Mouse (Mus musculus) lung, postnatal 14 days (tissue): ENCODE data around the gene Macrod2.

Source experiments
- DNase-seq: peaks from one replicate; pipeline ENCODE4 v3.0.0; 2021

Macrod2 gene

DNA sequence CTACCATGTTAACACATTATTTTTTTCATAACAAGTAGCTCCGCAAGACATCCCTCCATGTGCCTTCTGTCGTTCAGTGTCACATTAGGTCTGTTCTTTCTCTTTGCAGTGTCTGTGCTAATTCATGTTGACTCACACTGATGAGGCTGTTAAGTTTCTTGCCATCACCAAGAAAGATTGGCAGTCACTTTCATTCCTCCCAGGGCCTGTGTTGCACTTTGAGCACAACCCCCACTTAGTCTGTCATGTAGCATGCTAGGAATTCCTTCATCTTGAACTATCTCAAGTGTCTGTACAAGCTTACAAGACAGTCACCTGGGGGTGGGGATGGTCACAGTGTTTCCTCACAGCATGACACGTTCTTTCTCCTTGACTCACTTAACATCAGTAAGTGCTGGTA, 696.2 kb downstream of the Macrod2 start:
- DNase-seq: peak; percentile 6

DNA sequence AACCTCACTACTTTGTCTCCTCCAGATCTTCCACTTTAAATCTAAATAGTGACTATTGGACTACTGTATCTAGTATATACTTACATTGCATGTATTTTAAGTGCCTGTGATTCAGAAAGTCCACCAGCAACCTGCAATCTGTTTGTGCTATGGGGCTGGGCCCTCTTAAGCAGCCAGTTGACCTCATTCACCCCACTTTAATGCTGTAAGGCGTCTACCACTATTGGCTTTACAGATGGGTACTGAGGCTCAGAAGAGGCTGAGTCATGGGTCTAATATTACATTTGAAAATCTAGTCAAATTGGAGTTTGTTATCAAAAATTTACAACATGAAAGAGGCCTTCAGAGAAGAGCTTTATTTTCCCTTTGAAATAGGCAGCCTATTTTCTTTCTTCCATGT, 722.5 kb downstream of the Macrod2 start:
- peak; percentile 26 for DNase-seq

GRCm38 (mm10) chr2:141123875-141124274, 728.8 kb downstream of the Macrod2 start:
- DNase-seq: no peak

DNA sequence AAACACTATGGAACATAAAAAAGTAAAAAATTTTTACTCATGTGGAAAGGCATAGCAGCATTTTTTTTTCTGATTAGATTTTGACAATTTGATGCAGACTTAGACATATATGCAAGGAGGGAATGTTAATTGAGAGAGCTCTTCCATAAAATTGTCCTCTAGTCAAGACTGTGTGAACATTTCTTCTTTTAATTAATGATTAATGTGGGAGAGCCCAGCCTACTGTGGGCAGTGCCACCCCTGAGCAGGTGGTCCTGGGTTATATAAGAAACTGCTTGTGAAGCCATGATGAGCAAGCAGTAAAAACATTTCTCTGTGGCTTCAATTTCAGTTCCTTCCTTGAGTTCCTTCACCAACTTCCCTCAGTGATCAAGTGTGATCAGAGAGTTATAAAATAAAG, 730.5 kb downstream of the Macrod2 start:
- no peak for DNase-seq

DNA sequence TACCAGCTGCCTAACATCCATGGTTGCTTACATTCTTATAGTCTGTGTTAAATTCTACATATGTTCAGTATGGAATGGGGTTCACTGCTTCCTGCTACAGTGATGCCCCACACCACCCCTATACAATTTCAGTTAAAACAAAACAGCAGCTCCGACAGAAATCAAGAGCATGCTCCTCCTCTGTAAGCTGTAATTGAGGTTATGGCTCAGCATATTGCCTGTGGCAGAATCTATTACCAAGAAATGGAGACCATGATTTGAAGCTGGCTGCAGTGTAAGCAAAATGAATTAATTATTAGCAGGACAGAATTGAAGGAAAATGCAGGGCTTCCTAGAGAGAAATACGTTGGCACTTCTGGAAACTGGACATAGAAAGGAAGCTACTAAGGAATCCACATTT, 747.2 kb downstream of the Macrod2 start:
- DNase-seq: no peak

GRCm38 (mm10) chr2:141152011-141152772, 757.1 kb downstream of the Macrod2 start:
- DNase-seq: no peak

GRCm38 (mm10) chr2:141155972-141156371, 760.9 kb downstream of the Macrod2 start:
- no peak for DNase-seq

DNA sequence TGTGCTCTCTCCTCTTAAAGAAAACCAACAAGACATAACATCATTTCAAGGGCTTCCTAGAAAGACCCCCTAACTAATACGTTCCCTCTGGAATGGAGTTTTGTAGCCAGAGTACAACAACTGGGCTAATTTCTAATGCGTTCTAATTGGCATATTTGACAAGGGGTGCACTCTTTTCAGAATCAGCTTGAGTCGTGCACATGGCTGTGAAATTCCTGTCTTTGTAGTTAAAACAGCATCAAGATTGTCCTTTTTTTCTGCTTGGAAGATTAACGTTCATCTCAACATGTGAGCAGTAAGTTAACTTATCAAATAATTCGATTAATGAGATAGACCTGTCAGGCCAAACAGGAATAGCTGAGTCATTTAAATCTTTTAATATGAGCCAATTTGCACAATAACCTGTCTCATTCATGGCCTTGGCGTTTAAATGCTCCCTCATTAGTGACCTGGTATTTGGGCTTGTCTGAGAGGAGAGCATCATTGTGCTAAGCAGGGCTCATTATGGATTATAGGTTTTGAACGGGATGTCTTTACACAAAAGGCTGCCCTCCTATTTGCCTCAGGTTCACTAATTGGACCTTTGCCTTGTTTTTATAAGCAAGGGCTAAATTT, 762.0 kb downstream of the Macrod2 start:
- DNase-seq: no peak

DNA sequence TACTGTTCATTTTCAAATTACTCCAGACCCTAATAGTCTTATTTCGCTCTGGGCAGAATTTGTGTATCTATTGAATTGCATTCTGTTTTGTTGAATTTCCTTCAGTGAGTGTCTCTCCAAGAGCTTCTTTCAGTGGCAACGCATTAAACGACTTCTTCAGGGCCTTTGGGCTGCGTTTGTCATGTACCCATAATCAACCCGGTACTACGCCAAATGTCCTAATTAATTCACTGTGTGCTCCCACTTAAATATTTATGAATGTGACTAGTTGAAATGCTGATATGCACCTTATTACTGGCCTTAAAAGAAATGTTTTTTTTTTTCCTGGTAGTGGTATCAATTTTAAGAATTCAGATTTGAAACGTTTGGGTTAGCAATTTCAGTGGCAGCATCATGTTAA, 763.1 kb downstream of the Macrod2 start:
- no peak for DNase-seq

GRCm38 (mm10) chr2:141163918-141164317, 768.8 kb downstream of the Macrod2 start:
- DNase-seq: no peak

DNA sequence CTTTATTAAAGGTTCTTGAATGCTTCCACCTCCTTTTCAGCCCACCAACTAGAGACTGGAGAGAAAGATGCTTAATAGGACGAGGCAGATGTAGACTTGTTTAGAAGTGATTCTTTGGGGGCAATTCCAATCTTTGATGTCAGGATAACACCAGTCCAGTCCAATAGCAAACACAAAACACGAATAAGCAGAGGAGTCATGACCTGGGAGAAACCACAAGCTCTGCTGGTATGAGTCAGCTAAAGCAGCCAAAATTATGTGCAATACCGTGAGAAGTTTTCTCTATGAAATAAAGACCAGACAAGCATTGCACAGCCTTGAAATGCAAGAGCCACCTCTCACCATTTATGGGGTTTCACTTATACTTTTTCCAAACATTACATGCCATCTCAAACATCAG, 774.5 kb downstream of the Macrod2 start:
- no peak for DNase-seq

DNA sequence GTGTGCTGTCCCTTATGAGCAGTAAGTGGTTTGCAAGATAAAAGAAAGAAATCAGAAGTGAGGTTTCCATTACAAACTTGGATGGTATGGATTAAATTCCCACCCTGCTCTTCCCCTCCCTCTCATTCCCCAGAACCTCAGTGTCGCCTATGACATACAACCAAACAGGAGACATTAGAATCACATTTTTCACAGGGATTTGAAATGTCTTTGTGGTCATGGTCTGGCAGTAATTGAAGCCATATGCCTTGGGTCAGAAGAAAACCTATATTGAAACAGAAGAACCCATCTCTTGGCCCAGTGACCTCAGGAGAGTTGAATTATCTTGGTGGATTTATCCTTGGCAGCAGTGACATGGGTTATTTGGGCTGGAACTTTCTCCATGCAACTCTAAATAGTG, 778.1 kb downstream of the Macrod2 start:
- no peak for DNase-seq

GRCm38 (mm10) chr2:141173607-141174006, 778.5 kb downstream of the Macrod2 start:
- no peak for DNase-seq

- no peak for DNase-seq
Observed at GRCm38 (mm10) chr2:141180656-141181055, 785.5 kb downstream of the Macrod2 start.

DNA sequence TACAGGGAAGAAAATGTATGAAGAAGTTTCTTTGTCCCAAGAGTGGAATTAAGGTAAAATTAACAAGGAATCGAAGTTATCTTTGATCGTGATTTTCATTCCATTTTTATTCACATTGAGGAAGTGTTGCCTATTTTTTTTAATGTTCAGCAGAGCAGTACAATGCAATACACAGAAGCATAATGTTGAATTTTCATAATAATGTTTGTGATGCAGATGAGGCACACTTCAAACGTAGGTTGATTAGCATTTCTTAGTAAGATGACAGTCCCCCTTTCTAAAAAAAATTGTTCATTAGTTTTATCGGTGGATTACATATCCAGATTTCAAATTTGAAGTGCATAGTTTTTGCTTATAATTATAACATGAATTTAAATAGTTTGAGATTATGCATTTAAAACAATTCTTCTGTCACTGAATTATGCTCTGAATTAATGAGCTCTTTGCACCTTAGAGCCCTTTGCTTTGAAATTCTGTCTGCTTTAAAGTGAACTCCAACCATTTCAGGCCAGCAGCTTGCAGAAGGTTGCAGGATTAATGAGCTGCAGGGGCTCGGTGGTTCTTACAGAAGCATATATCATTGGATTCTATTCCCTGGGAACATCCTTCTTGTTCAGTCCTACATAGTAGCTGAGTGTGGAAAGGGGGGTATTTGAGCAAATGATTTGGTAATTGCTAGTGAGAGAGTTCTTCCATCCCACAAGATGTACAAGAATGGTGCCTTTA, 787.1 kb downstream of the Macrod2 start:
- no peak for DNase-seq

DNA sequence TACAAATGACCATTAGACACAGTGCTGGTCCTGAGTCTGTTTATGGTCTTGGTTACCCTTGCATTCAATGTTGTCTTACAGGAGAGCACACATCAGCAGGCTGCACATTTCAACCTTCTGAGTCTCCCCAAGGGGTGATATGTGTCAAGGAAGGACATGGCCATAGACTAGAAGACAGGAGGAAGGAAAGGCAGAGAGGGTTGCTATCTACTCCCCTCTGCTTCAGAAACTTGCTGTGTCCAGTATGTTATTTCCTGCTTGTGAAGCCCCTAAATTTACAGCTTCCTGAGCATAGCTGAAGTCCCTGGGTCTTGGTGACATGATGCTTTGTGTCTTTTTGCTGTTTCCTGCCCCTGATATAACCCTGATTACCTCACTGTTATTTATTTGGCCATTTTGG, 799.4 kb downstream of the Macrod2 start:
- DNase-seq: no peak

GRCm38 (mm10) chr2:141200481-141200880, 805.4 kb downstream of the Macrod2 start:
- DNase-seq: no peak

DNA sequence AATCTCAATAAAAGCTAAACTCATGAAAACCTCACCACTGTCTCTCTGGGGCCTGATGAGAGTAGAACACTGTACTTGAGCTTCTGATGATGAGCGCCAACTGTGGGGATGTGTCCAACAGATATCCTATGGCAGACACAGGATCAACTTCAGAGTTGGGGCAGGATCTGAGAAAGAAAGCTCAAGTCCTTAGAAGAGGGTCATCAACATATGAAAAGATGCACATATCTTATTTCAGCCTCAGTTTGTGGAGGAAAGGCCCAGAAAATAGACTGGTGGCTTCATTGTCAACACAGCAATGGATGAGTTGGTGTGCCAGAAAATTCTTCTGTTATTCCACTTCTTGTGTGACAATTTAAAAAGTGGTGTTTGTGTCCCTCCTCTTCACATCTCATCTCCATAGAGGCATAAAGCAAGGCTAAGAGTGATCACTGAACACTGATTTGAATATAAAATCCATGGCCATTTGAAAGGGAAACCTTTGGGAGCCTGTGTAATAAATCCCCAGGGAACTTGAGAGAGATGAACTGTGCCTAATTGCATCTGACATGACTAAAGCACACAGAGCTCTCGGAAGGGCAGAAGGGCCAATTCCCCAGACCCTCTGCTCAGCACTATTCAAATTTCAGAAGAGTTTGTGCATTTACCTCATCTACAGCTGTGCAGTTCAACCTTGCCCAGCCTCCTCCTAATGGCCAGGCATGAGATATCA, 806.4 kb downstream of the Macrod2 start:
- no peak for DNase-seq

DNA sequence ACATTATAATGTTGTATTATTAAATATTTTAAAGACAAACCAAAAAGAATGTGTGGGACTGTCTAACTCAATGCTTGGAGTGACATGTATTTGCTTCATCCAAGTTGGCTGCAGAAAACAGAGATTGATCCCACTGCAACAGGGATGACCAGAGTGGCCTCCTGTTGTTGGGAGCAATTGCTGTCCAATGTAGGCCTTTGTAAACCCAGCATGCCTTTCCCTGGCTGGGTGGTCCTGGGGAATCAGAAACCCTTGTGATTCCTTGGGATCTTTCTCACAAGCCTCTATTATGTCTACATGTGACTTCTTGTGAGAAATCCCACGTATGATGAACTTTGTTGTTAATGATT, 806.9 kb downstream of the Macrod2 start:
- DNase-seq: no peak

DNA sequence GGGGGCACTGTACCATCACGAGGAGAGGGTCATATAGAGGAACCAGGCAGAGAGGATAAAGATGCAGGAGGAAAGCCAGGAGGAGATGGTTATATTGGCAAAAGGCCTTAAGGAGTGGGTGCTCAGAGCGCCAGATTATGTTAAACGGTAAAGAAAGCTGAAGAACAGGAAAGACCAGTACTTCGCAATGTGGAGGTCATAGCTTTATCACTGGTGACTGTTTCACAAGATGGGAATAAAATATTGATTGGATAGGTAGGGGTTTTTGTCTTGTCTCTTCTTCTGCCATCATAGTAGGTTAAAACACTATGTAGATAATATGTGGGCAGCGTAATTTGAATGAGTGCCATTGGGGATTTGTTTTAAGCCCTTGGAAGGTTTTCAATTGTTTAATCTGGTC, 816.2 kb downstream of the Macrod2 start:
- no peak for DNase-seq

DNA sequence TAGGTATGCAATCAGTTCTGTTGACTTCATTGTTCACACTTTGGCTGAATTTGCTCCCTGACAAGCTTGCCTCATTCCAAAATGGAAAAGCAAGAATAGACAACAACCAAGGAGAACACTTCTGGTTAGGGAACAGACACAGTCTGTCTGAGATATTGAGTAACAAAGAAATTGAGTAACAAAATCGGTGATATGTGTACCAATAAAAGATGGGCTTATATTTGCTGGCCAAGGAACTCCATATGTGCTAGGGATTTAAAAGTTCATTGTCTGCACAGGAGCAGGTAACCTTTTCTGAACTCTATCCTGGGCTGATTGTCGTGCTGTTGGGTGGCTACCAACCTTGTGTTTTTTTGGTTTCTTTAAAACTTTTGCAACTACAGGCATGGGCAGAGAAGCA, 817.2 kb downstream of the Macrod2 start:
- DNase-seq: no peak

DNA sequence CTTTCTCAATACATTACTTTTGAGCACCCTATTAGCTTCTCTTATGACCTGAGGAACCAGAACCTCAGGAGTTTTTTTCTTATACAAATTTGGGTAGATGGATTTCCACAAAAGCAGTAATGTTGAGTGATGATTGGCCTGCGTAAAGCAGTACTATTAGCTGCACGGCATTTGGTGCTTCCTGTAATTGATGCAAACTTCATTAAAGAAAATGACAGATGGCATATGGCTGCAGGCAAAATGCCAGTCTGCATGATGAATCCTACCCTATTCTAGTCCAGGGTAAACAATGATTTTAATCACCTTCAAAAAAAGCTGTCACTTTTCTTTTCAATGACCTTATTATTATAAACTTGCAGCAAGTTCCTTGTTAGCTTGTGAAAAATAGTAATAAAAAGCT, 822.4 kb downstream of the Macrod2 start:
- no peak for DNase-seq

DNA sequence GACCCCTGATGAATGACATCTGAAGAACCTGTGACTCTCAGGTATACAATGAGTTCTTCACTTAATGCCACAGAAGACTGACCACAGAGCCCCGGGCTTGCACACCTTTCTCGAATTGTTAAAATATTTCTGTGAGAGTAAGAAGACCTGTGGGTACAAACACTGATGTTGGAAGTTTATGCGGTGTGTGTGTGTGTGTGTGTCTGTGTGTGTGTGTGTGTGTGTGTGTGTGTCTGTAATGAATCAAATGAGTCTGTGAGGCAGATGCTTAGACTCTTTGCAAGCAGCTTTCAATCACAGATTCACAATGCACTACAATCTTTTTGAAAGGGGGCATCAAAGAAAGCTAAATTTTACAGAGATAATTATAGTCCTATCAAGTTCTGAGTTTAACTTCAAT, 822.8 kb downstream of the Macrod2 start:
- no peak for DNase-seq

GRCm38 (mm10) chr2:141228809-141229208, 833.7 kb downstream of the Macrod2 start:
- DNase-seq: no peak
